Mouse (Mus musculus) kidney, postnatal 10 days (tissue): ENCODE measurements around the gene Gm15097.
"Not testable (repeated sequence)": the region's sequence is repeated elsewhere in the genome, so short reads cannot be mapped to it uniquely, and the experiment has no call there.

ENCODE experiments used
- DNase-seq: peaks from one replicate; pipeline ENCODE4 v3.0.0; 2021; ENCODE audit warnings: mixed read lengths

Gene Gm15097

DNA sequence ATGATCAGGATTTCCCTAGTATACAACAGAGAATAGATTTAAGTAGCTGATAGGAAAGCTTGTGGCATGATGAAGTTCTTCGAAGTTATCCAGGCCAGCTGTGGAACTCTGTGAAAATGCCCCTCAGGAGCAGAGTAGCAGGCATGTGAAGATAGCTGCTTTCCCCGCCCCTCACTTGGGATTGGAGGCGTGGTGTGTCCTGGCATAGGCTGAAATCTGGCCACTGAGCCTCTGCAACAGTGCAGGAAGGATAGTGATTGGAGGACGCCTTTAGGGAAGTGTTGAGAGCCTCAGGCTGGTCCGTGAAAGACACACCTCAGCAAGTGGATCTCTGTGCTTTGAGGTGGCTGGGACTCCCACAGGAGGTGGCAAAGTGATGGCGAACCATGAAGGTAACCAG, at the start of gene Gm15097:
TSS of gene Gm15097 (plus strand) at position 301 of the 400 bp plus-strand sequence.
- not testable (repeated sequence) for DNase-seq

DNA sequence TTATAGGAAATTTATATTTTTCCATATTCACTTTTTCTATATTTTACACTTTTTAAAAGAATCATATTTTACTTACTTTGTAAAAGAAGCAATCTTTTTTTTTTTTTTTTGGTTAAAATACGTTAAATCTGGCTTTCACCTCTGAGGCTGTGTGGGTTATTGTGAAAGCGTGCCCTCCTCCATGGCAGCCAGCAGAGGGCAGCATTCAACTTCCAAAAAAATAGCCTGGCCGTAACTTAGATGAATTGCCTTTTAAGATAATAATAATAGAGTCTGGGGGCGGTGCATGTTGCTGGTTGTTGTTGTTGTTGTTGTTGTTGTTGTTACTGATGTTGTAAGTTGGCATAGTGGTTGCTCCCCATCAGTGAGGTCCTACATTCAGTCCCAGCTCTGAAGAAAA, 21.4 kb upstream of the Gm15097 start:
- peak; percentile 6 for DNase-seq

DNA sequence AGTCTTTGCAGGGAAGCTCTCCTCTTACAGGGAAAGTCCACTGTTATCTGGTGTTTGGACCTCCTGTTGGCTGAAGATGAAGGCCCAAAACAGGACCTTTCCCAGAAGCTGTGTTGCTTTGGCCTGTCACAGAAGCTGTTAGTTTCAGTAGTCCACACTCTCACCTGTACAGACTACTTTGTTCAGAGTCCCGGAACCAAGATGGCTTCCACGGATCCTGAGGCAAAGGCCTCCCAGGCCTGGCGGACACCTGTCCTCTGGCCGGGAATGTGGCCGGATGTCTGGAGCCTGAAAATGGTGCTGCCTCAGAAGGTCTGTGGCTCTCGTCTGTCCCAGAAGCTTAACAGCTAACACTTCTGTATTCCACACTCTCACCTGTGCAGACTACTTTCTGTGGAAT, 26.9 kb downstream of the Gm15097 start:
- DNase-seq: not testable (repeated sequence)
